Mouse (Mus musculus): ENCODE data around the gene Hc. TPM values are rescaled to one million over a fixed set of nuclear protein-coding genes. Genes with fewer than 3 reads are reported as not detected.

The Hc gene
- total RNA-seq, 2 experiments from 2014 or later, result 0.45 to 0.65 TPM

- DNase-seq (ENCODE audit: extremely low spot score in 1 of 2, low spot score in 2 of 2), result no peak
- intact Hi-C loops (cut with DNase I), result no loop called here
These were observed 73.6 kb downstream of the Hc start for GRCm38 (mm10) chr2:34987595-34987994.

- intact Hi-C loops (cut with DNase I), result no loop called here
- no peak for DNase-seq (ENCODE audit: extremely low spot score in 1 of 2, low spot score in 2 of 2)
These were observed 76.4 kb downstream of the Hc start for GRCm38 (mm10) chr2:34984885-34985284.

- intact Hi-C loops (cut with DNase I), result no loop called here
- DNase-seq (ENCODE audit: extremely low spot score in 1 of 2, low spot score in 2 of 2), result no peak
These were observed 78.1 kb downstream of the Hc start for GRCm38 (mm10) chr2:34982906-34983698.

- DNase-seq (ENCODE audit: extremely low spot score in 1 of 2, low spot score in 2 of 2), result peak in 1 of 2 experiments; percentile 43
These were observed 79.0 kb downstream of the Hc start for GRCm38 (mm10) chr2:34982096-34982724.

GRCm38 (mm10) chr2:34979459-34980011 is 81.7 kb downstream of the Hc start:
- intact Hi-C loops (cut with DNase I), result no loop called here

More at GRCm38 (mm10) chr2:34982096-34982724, 79.0 kb downstream of the Hc start:
- intact Hi-C loops (cut with DNase I), result no loop called here

GRCm38 (mm10) chr2:34978226-34978625 is 83.0 kb downstream of the Hc start:
- no peak for DNase-seq (ENCODE audit: extremely low spot score in 1 of 2, low spot score in 2 of 2)
- intact Hi-C loops (cut with DNase I), result no loop called here

More at GRCm38 (mm10) chr2:34979459-34980011, 81.7 kb downstream of the Hc start:
- DNase-seq (ENCODE audit: extremely low spot score in 1 of 2, low spot score in 2 of 2), result no peak

- intact Hi-C loops (cut with DNase I), result no loop called here
- no peak for DNase-seq (ENCODE audit: extremely low spot score in 1 of 2, low spot score in 2 of 2)
These were observed 84.1 kb downstream of the Hc start for GRCm38 (mm10) chr2:34976945-34977658.

- no peak for DNase-seq (ENCODE audit: extremely low spot score in 1 of 2, low spot score in 2 of 2)
- intact Hi-C loops (cut with DNase I), result no loop called here
These were observed 84.8 kb downstream of the Hc start for GRCm38 (mm10) chr2:34976447-34976846.

- DNase-seq (ENCODE audit: extremely low spot score in 1 of 2, low spot score in 2 of 2), result no peak
- intact Hi-C loops (cut with DNase I), result no loop called here
These were observed 88.2 kb downstream of the Hc start for GRCm38 (mm10) chr2:34973087-34973486.

GRCm38 (mm10) chr2:34971080-34971888 is 90.0 kb downstream of the Hc start:
- intact Hi-C loops (cut with DNase I), result no loop called here
- no peak for DNase-seq (ENCODE audit: extremely low spot score in 1 of 2, low spot score in 2 of 2)

GRCm38 (mm10) chr2:34970092-34970750 is 91.0 kb downstream of the Hc start:
- peak in 1 of 2 experiments; percentile 78 for DNase-seq (ENCODE audit: extremely low spot score in 1 of 2, low spot score in 2 of 2)
- intact Hi-C loops (cut with DNase I), result no loop called here

- DNase-seq (ENCODE audit: extremely low spot score in 1 of 2, low spot score in 2 of 2), result no peak
- intact Hi-C loops (cut with DNase I), result no loop called here
These were observed 92.1 kb downstream of the Hc start for GRCm38 (mm10) chr2:34969166-34969565.

GRCm38 (mm10) chr2:34966243-34966934 is 94.8 kb downstream of the Hc start:
- intact Hi-C loops (cut with DNase I), result no loop called here
- DNase-seq (ENCODE audit: extremely low spot score in 1 of 2, low spot score in 2 of 2), result no peak

GRCm38 (mm10) chr2:34965806-34966205 is 95.4 kb downstream of the Hc start:
- no peak for DNase-seq (ENCODE audit: extremely low spot score in 1 of 2, low spot score in 2 of 2)
- intact Hi-C loops (cut with DNase I), result loop anchor here (2.0 kb wide), 1 partner anchor 53 kb away; no protein-coding TSS in a partner anchor

GRCm38 (mm10) chr2:34965293-34965692 is 95.9 kb downstream of the Hc start:
- intact Hi-C loops (cut with DNase I), result loop anchor here (2.0 kb wide), 1 partner anchor 52 kb away; no protein-coding TSS in a partner anchor
- peak in 1 of 2 experiments; percentile 57 for DNase-seq (ENCODE audit: extremely low spot score in 1 of 2, low spot score in 2 of 2)

- intact Hi-C loops (cut with DNase I), result loop anchor here (2.0 kb wide), 1 partner anchor 52 kb away; no protein-coding TSS in a partner anchor
These were observed 96.6 kb downstream of the Hc start for GRCm38 (mm10) chr2:34964651-34965050.

GRCm38 (mm10) chr2:34964230-34964629 is 97.0 kb downstream of the Hc start:
- intact Hi-C loops (cut with DNase I), result loop anchor here (2.0 kb wide), 1 partner anchor 51 kb away; no protein-coding TSS in a partner anchor
- DNase-seq (ENCODE audit: extremely low spot score in 1 of 2, low spot score in 2 of 2), result no peak

More at GRCm38 (mm10) chr2:34964651-34965050, 96.6 kb downstream of the Hc start:
- no peak for DNase-seq (ENCODE audit: extremely low spot score in 1 of 2, low spot score in 2 of 2)

Data from left cerebral cortex, postnatal 10 days (tissue).